Mouse (Mus musculus): ENCODE data around the gene Cd2ap.

- TF ChIP-seq POLR2A (IDR thresholded peaks at IDR 0.05; ENCODE audit: insufficient read depth, low read depth, low read length) = peak; percentile 79
- TF ChIP-seq EP300 (IDR thresholded peaks at IDR 0.05; ENCODE audit: insufficient read depth, low read depth, low read length) = no peak
These were observed at the start of gene Cd2ap for GRCm38 (mm10) chr17:42876001-42876903.

Measured in heart, adult 2 months (tissue).